Mouse (Mus musculus) frontal cortex, postnatal 14 days (tissue): ENCODE results near the gene Rpl3.

Source experiments
- DNase-seq, 2 experiments: peaks; one replicate each; pipeline ENCODE4 v3.0.0; 2022; ENCODE audit warnings: low spot score in 2 of 2

The Rpl3 gene

GRCm38 (mm10) chr15:80087406-80088012 is 4.2 kb downstream of the Rpl3 start:
- no peak for DNase-seq

GRCm38 (mm10) chr15:80083740-80084139 is 7.9 kb downstream of the Rpl3 start:
- DNase-seq: no peak

GRCm38 (mm10) chr15:80083276-80083731 is 8.4 kb downstream of the Rpl3 start:
- peak; percentile 98 to 99 for DNase-seq

GRCm38 (mm10) chr15:80082661-80083275 is 8.9 kb downstream of the Rpl3 start:
- DNase-seq: no peak

GRCm38 (mm10) chr15:80081801-80082546 is 9.7 kb downstream of the Rpl3 start:
- no peak for DNase-seq

- no peak for DNase-seq
Observed at GRCm38 (mm10) chr15:80080711-80081615, 10.7 kb downstream of the Rpl3 start.

GRCm38 (mm10) chr15:80079954-80080353 is 11.7 kb downstream of the Rpl3 start:
- no peak for DNase-seq

- no peak for DNase-seq
Observed at GRCm38 (mm10) chr15:80079129-80079668, 12.5 kb downstream of the Rpl3 start.

GRCm38 (mm10) chr15:80078058-80078814 is 13.4 kb downstream of the Rpl3 start:
- no peak for DNase-seq

- peak in 1 of 2 experiments; percentile 71 for DNase-seq
Observed at GRCm38 (mm10) chr15:80076338-80077136, 15.1 kb downstream of the Rpl3 start.

GRCm38 (mm10) chr15:80075733-80076337 is 15.8 kb downstream of the Rpl3 start:
- no peak for DNase-seq

GRCm38 (mm10) chr15:80075374-80075694 is 16.3 kb downstream of the Rpl3 start:
- DNase-seq: no peak

GRCm38 (mm10) chr15:80074663-80075373 is 16.9 kb downstream of the Rpl3 start:
- DNase-seq: no peak

GRCm38 (mm10) chr15:80073256-80073621 is 18.4 kb downstream of the Rpl3 start:
- no peak for DNase-seq

- DNase-seq: no peak
Observed at GRCm38 (mm10) chr15:80072579-80073255, 19.0 kb downstream of the Rpl3 start.

GRCm38 (mm10) chr15:80071951-80072437 is 19.7 kb downstream of the Rpl3 start:
- no peak for DNase-seq

GRCm38 (mm10) chr15:80070095-80070644 is 21.5 kb downstream of the Rpl3 start:
- DNase-seq: no peak

GRCm38 (mm10) chr15:80069171-80069570 is 22.5 kb downstream of the Rpl3 start:
- DNase-seq: no peak
